Mouse (Mus musculus): ENCODE data around the gene Gm20517. TPM values are rescaled to one million over a fixed set of nuclear protein-coding genes. Genes with fewer than 3 reads are reported as not detected.

The Gm20517 gene
- polyA plus RNA-seq (2012; rRNA removed; ENCODE audit: low replicate concordance) = 0.92 and 3.5 TPM in 2 replicates

GRCm38 (mm10) chr17:47610849-47611660, at the start of gene Gm20517, which contains the start of the genes Bysl and Med20:
Gm20517 (plus strand) TSS chr17:47611589.
Bysl (minus strand) TSS chr17:47611492.
Med20 (plus strand) TSS chr17:47611582.

GRCm38 (mm10) chr17:47630678-47631065, 19.3 kb downstream of the Gm20517 start, which contains the start of gene Usp49:
Usp49 (plus strand) TSS chr17:47630690.

GRCm38 (mm10) chr17:47688344-47688607, 76.9 kb downstream of the Gm20517 start, which contains the start of gene Tomm6:
Tomm6 (minus strand) TSS chr17:47688386.

GRCm38 (mm10) chr17:47688608-47689575, 77.5 kb downstream of the Gm20517 start, which contains the start of gene Frs3:
Frs3 (plus strand) TSS chr17:47689030.

GRCm38 (mm10) chr17:47694442-47694502, 82.9 kb downstream of the Gm20517 start, which contains the start of gene Gm21981:
Gm21981 (minus strand) TSS chr17:47694455.

GRCm38 (mm10) chr17:47694503-47695336, 83.3 kb downstream of the Gm20517 start, which contains the start of gene Prickle4:
Prickle4 (minus strand) TSS chr17:47694736.

GRCm38 (mm10) chr17:47726566-47726965, 115.2 kb downstream of the Gm20517 start, which contains the start of gene Pgc:
Pgc (plus strand) TSS chr17:47726842.

Other genes with a start within 250 kb of the Gm20517 start
- gene Mrps10, start 242.7 kb upstream of the Gm20517 start, polyA plus RNA-seq (2012; rRNA removed; ENCODE audit: low replicate concordance) = 31.0 and 34.9 TPM in 2 replicates
- 0.75 and 2.6 TPM in 2 replicates for gene Guca1b, start 226.2 kb upstream of the Gm20517 start, polyA plus RNA-seq (2012; rRNA removed; ENCODE audit: low replicate concordance)
- 1.5 and 5.1 TPM in 2 replicates for gene Guca1a, start 211.0 kb upstream of the Gm20517 start, polyA plus RNA-seq (2012; rRNA removed; ENCODE audit: low replicate concordance)
- 1.6 and 4.0 TPM in 2 replicates for gene AI661453, start 175.0 kb upstream of the Gm20517 start, polyA plus RNA-seq (2012; rRNA removed; ENCODE audit: low replicate concordance)
- gene 1700001C19Rik, start 174.2 kb upstream of the Gm20517 start, polyA plus RNA-seq (2012; rRNA removed; ENCODE audit: low replicate concordance) = 0.06 and 0.39 TPM in 2 replicates
- gene Taf8, start 109.3 kb upstream of the Gm20517 start, polyA plus RNA-seq (2012; rRNA removed; ENCODE audit: low replicate concordance) = 25.0 and 34.5 TPM in 2 replicates
- gene Ccnd3, start 106.5 kb upstream of the Gm20517 start, polyA plus RNA-seq (2012; rRNA removed; ENCODE audit: low replicate concordance) = 165 and 189 TPM in 2 replicates
- 12.1 and 16.8 TPM in 2 replicates for gene Bysl, start 97 bp upstream of the Gm20517 start, polyA plus RNA-seq (2012; rRNA removed; ENCODE audit: low replicate concordance)
- 30.1 and 35.1 TPM in 2 replicates for gene Med20, start within 50 bp of the Gm20517 start, polyA plus RNA-seq (2012; rRNA removed; ENCODE audit: low replicate concordance)
- 10.6 and 11.0 TPM in 2 replicates for gene Usp49, start 19.1 kb downstream of the Gm20517 start, polyA plus RNA-seq (2012; rRNA removed; ENCODE audit: low replicate concordance)
- gene Tomm6, start 76.8 kb downstream of the Gm20517 start, polyA plus RNA-seq (2012; rRNA removed; ENCODE audit: low replicate concordance) = 108 and 152 TPM in 2 replicates
- 13.8 and 15.6 TPM in 2 replicates for gene Frs3, start 77.4 kb downstream of the Gm20517 start, polyA plus RNA-seq (2012; rRNA removed; ENCODE audit: low replicate concordance)
- gene Gm21981, start 82.9 kb downstream of the Gm20517 start, polyA plus RNA-seq (2012; rRNA removed; ENCODE audit: low replicate concordance) = 2.8 and 5.5 TPM in 2 replicates
- 7.4 and 9.1 TPM in 2 replicates for gene Prickle4, start 83.1 kb downstream of the Gm20517 start, polyA plus RNA-seq (2012; rRNA removed; ENCODE audit: low replicate concordance)
- gene Pgc, start 115.3 kb downstream of the Gm20517 start, polyA plus RNA-seq (2012; rRNA removed; ENCODE audit: low replicate concordance) = 0.50 and 0.56 TPM in 2 replicates
- gene Tfeb, start 125.4 kb downstream of the Gm20517 start, polyA plus RNA-seq (2012; rRNA removed; ENCODE audit: low replicate concordance) = 20.9 and 24.8 TPM in 2 replicates
- 10.0 and 35.1 TPM in 2 replicates for gene Mdfi, start 223.1 kb downstream of the Gm20517 start, polyA plus RNA-seq (2012; rRNA removed; ENCODE audit: low replicate concordance)